Mouse (Mus musculus): ENCODE data around the gene Dpy19l3.

The Dpy19l3 gene

DNA sequence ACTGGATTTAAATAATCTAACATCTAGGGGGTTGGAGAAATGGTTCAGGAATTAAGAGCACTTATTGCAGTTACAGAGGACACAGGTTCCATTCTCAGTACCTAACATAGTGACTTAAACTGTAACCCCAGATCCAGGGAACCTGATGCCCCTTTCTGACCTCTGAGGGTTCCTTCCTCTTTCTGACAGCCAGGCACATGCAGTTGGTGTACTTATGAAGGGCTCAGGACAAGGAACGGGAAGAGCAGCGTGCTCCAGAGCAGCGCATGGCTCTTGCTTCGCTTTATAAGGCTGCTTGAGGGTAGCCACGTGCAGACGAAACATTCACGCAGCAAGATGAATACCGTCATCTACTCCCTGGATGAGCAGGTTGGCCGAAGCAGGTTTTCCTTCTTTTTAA lies 3.4 kb downstream of the Dpy19l3 start:
- no peak for DNase-seq (ENCODE audit: low spot score in 2 of 2)

DNA sequence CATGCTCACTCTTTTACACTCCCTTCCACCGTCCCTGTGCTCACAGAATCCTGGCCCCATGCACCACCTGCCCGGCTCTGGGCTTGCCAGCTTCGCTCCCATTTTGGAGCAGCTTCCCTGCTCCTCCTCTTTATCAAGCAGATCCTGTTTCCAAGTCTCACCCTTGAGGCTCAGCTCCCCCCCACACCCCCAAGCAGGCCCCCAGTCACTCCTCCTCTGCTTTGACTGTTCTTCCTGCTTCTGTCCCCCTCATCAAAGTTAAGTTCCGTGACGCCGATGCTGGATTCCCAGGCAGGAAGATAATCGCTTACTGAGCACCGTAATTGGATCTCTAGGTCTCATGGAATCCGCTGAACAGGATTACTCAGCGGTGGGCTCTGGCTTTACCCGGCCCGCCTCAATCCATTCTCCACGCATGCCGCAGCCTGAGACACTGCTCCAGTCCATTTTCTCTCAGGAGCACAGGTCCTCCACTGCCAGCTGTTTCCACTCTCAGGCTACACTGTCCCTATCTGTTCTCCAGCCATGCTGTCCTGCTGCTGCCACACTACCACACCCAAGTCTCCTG lies 6.8 kb downstream of the Dpy19l3 start:
- DNase-seq (ENCODE audit: low spot score in 2 of 2), result no peak

DNA sequence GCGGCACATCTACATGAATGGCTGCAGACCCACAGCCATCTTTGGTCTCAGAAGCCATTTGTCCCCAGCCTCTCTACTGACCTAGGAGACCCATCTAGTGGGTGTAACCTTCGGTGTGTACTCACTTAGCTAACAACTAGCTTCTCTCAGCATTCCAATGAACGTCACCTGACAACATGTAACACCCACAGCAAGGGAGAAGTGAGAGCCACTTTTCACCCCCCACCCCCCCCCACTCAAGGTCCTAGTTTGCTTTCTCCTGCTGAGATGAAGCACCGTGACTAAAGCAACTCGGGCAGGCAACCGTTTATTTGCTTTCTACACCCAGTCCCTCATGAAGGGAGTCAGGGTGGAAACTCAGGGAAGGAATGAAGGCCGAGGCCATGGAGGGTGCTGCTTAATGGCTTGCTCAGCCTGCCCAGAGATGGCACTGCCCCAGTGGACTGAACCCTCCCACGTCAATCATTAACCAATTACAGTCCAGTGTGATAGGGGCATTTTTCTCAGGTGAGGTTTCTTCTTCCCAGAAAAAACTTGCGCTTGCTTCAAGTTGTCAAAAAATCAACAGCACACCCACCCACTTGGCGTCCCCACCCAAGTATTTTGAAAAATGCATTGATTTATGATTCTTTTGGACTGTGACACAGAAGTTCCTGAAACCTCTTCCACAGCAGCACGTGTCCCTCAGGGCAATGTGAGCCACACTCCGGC lies 7.4 kb downstream of the Dpy19l3 start:
- no peak for DNase-seq (ENCODE audit: low spot score in 2 of 2)

DNA sequence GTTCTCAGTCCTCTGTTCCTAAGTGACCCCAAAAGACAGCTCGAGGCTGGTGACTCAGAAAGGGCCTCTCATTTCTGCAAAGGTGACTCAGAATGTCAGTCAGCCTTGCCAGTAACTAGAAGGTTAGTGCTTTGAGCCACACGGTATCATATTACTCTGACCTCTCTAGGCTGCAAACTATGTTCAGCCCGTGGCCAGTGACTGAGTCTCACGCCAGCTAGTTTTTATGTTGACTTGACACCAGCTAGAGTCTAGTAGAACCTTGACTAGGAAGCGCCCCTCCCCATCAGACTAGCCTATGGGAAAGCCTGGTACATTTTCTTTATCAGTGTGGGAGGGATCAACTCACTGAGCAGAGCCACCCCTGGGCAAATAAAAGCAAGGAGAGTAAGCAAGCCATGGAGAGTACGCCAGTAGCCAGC lies 9.0 kb downstream of the Dpy19l3 start:
- no peak for DNase-seq (ENCODE audit: low spot score in 2 of 2)

DNA sequence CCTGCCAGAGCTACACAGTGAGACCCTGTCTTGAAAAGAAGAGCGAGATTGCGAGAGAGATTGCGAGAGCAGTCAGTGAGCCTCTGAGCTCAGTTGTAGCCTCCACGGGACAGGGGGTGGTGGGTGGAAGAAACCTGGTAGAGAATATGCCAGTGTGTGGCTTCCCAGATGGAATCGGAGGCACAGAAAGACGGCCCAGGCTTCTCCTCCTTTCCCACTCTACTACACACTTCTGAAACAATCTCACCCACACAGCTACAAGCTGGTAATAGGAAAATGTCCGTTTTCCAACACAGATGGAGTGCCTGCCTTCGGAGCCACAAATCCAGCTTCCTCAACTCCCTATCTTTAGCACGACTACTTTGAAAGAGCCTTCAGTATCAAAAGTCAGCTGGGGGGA lies 9.5 kb downstream of the Dpy19l3 start:
- no peak for DNase-seq (ENCODE audit: low spot score in 2 of 2)

DNA sequence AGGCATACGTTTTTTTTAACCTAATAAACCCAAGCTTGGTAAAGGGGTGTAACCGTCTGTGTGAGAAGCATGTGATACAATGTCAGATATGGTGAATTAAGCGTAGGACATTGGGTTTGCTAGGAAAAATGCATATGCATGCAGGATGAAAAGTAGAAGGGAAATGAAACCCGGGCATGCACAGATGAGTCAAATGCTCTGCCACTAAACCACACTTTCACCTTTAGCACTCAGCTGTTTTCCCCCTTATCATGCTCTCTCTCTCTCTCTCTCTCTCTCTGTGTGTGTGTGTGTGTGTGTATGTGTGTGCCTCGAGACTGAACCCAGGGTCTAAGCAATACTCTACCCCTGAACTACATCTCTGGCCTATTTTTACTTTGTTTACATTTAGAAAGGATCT lies 11.9 kb downstream of the Dpy19l3 start:
- no peak for DNase-seq (ENCODE audit: low spot score in 2 of 2)

DNA sequence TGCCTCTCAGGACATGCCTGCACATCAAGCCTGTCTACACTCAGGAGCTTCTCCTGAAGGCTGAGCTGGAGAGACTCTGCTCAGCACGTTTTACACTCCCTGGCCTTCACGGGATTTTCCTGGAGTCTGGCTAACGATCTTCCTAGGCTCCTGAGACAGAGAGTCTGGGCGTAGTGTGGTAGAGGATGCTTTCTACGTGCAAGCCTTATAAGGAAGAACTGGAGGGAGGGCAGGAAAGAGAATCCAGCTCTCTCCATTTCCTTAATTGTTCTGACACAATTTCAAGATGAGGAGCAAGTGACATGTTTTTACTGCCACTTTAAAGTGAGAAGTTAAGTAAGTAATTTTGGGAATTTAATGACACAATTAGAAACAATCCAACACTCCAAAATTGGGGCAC lies 12.4 kb downstream of the Dpy19l3 start:
- no peak for DNase-seq (ENCODE audit: low spot score in 2 of 2)

GRCm38 (mm10) chr7:35740489-35741230 lies 13.6 kb downstream of the Dpy19l3 start:
- peak; percentile 49 to 72 for DNase-seq (ENCODE audit: low spot score in 2 of 2)

- DNase-seq (ENCODE audit: low spot score in 2 of 2), result no peak
These were observed 15.4 kb downstream of the Dpy19l3 start for GRCm38 (mm10) chr7:35738871-35739270.

DNA sequence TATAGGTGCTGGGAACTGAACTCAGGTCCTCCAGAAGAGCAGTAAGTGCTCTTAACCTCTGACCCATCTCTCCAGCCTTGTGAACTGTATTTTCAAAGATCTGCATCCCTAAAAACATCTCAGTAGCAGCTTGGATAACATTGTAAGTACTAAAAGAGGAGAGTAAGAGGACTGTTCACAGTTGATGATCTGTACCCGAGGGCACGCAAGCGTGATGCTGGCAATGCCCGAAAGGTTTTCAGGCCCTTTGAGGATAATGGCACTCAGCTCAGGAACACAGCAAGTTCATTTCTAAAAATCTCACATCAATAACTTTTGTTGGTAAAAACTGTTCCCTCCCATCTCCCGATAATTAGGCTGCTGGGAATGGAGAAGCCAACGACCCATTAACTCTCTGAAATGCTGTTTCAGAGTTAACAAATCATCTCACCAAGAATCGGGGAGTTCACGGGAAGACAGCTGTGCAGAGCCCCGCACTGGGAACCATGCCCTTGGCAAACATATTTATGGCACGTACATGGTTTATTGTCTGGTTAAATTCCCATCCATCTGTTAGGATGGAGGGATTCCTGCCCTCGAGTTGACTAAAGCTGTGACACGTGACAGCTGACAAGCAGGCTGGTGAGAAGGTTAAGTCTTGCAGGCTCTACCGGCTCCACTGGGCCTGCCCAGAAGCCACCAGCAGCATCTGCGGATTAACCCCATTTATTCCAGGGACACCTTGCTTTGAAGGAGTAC lies 20.8 kb downstream of the Dpy19l3 start:
- peak in 1 of 2 experiments; percentile 45 for DNase-seq (ENCODE audit: low spot score in 2 of 2)

DNA sequence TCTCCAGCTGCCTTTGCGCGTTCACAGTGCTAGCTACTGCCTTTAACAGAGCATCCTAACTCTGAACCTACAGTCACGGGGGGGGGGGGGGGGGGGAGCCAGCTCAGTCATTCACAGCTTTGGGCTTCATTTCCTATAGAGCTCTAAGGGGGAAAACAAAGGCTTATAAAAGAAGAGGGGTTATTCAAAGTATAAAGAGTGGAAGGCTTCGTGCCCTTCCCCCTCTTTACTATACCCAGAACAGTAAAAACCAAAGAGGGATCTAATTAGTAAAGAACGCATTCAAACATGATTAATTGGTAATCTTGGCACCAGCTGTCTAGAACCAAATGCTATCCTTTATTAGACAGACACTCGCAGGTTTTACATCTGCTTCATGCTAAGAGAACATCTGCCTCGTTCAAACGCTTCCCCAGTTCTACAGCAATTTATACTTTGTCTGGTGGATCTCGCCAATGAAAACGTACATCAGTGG lies 21.6 kb downstream of the Dpy19l3 start:
- no peak for DNase-seq (ENCODE audit: low spot score in 2 of 2)

- DNase-seq (ENCODE audit: low spot score in 2 of 2), result no peak
These were observed 24.6 kb downstream of the Dpy19l3 start for GRCm38 (mm10) chr7:35729621-35730031.

- no peak for DNase-seq (ENCODE audit: low spot score in 2 of 2)
These were observed 25.9 kb downstream of the Dpy19l3 start for GRCm38 (mm10) chr7:35728376-35728775.

DNA sequence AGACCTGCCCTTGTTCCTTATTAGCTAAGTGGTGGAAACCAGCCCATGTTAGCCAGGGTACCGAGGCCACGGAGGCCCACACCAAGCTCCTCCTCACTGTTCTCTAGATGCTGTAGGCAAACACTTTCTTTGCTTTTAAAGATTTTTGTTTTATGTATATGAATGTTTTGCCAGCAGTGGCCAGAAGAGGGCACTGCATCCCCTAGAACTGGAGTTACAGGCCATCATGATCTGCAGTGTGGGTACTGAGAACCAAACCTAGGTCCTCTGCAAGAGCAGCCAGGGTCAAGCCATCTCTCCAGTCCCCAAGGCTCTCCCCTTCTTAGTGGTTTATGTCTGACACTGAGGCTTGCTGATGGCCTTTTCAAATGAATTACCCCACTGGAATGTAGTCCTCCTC lies 31.2 kb downstream of the Dpy19l3 start:
- no peak for DNase-seq (ENCODE audit: low spot score in 2 of 2)

DNA sequence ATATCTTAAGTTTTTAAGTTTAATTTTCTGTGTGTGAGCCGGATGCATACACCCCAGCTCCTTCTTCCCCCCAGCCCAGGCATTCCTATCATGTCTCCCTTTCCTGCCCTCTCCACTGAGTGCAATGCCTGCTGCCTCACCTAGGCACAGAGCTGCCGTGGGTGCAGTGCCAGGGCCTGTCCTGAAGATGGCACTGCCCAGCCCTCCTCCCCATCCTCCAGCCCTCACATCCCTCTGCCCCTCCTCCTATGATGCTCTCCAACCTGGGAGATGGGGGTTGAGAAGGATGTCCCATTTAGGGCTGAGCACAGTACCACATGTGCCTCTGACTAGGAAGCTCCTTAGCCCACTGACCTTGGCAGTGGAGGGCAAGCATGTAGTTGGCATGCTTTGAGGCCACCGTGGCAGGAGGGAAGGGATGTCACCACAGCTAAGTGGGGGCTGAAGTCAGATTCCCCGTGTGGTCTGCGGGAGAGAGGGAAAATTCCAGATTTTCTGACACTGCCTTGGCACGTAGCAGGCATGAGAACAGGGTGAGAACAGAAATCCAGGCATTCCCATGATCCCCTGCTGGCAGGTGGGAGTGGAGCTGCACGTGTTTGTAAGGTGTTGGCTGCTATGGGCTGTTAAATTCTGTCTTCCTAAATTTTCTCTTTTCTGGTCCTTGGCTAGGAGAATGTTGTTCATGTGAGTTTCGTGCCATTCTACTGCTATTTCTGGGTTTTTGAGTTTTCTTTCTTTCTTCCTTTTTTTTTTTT lies 35.7 kb downstream of the Dpy19l3 start:
- no peak for DNase-seq (ENCODE audit: low spot score in 2 of 2)

GRCm38 (mm10) chr7:35710366-35710765 lies 43.9 kb downstream of the Dpy19l3 start:
- DNase-seq (ENCODE audit: low spot score in 2 of 2), result no peak

- no peak for DNase-seq (ENCODE audit: low spot score in 2 of 2)
These were observed 46.2 kb downstream of the Dpy19l3 start for GRCm38 (mm10) chr7:35708101-35708500.

- no peak for DNase-seq (ENCODE audit: low spot score in 2 of 2)
These were observed 55.2 kb downstream of the Dpy19l3 start for GRCm38 (mm10) chr7:35699005-35699404.

GRCm38 (mm10) chr7:35698073-35698472 lies 56.2 kb downstream of the Dpy19l3 start:
- DNase-seq (ENCODE audit: low spot score in 2 of 2), result no peak

- peak in 1 of 2 experiments; percentile 32 for DNase-seq (ENCODE audit: low spot score in 2 of 2)
These were observed 61.6 kb downstream of the Dpy19l3 start for GRCm38 (mm10) chr7:35692641-35693040.

GRCm38 (mm10) chr7:35692117-35692516 lies 62.1 kb downstream of the Dpy19l3 start:
- DNase-seq (ENCODE audit: low spot score in 2 of 2), result peak in 1 of 2 experiments; percentile 50

Measured in cerebellum, postnatal 4 days (tissue).